In the genomic region with DNA sequence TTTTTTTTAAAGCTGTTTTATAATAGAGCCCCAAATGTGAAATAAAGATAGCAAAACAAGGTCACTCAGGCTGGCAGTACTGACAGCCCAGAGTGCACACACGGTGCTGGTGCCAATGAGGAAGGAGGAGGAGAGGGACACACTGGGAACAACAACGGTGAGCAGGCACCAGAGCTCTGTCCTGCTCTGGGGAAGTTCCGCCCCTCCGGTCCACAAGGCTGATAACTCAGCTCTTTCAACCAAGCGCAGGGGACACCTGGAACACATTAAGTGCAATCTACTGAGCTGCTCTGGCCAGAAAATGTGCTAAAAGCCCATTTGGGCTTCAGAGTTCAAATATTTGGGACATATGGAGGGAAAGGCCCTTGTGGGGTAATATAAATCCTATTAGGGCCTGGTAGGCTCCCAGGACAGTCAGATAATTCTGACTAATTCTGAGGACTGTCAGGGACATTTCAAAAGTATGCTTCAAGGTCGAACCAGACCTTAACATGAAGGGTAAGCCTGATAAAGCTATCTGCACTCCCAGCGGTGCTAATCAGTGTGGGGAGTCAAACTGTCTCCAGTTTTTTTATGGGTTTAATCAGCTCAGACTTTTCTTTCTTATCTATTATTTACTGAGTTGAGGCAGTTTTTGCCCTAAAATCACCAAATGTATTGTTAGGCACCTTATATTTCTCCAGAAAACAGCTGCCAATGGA, we compare ENCODE assay signal across 12 mouse cellular contexts. TPM values are rescaled to one million over a fixed set of nuclear protein-coding genes. Genes with fewer than 3 reads are reported as not detected.
DNase-seq lines count a peak whose midpoint lies in the region; ATAC-seq lines count a peak whose summit lies in the region.
"Had no signal": no experiment of that assay in that cellular context is flagged by ENCODE, and none has a peak within 500 bp of the region (broad histone marks: within the 10 kb centered on the region; RNA-seq: fewer than 3 reads in every experiment).

No protein-coding gene starts in this region.

- no peaks in the 10 kb centered on the region for H3K9me3 ChIP-seq in neural tube, embryonic 15.5 days (replicated peaks)
- H3K9me3 ChIP-seq in embryonic facial prominence, embryonic 10.5 days, result no peaks in the 10 kb centered on the region
- H3K9me3 ChIP-seq in limb, embryonic 13.5 days, result no peaks in the 10 kb centered on the region
- H3K9me3 ChIP-seq: midbrain, embryonic 12.5 days had no signal

- no peak overlapping the region for H3K4me3 ChIP-seq in neural tube, embryonic 15.5 days (replicated peaks)
- no peak overlapping the region for H3K4me3 ChIP-seq in embryonic facial prominence, embryonic 10.5 days
- no peak overlapping the region for H3K4me3 ChIP-seq in limb, embryonic 13.5 days
- H3K4me3 ChIP-seq: midbrain, embryonic 12.5 days had no signal

- H3K27ac ChIP-seq in neural tube, embryonic 15.5 days (replicated peaks), result no peak overlapping the region
- H3K27ac ChIP-seq in embryonic facial prominence, embryonic 10.5 days (replicated peaks), result peak overlapping the region; percentile 32; the same call in 1 of the 2 replicates
- H3K27ac ChIP-seq in limb, embryonic 13.5 days, result peak overlapping the region; percentile 34; the same call in 1 of the 2 replicates
- H3K27ac ChIP-seq: midbrain, embryonic 12.5 days had no signal

- peak; percentile 52 for DNase-seq in neural tube, embryonic 10.5 days (ENCODE audit: extremely low spot score, low spot score)
- DNase-seq in embryonic facial prominence, embryonic 10.5 days (ENCODE audit: low spot score), result peak; percentile 77
- DNase-seq in yolk sac, embryonic 10.5 days (ENCODE audit: low spot score), result peak; percentile 26
- no peak for DNase-seq in spleen, postnatal 36 days (ENCODE audit: low spot score in 2 of 2)
- DNase-seq in thymus, postnatal 4 days, result no peak
- DNase-seq: forebrain, postnatal 0 days; kidney, adult 8-10 months; right cerebral cortex, adult 18-20 months; thymus, postnatal 25 days had no signal

- no peak overlapping the region for H3K4me2 ChIP-seq in neural tube, embryonic 15.5 days
- H3K4me2 ChIP-seq in limb, embryonic 13.5 days (replicated peaks), result peak overlapping the region; percentile 25
- H3K4me2 ChIP-seq: midbrain, embryonic 12.5 days had no signal

- no peak overlapping the region for H3K9ac ChIP-seq in neural tube, embryonic 15.5 days (replicated peaks)
- H3K9ac ChIP-seq in limb, embryonic 13.5 days, result peak overlapping the region; percentile 39; the same call in 1 of the 2 replicates
- H3K9ac ChIP-seq: forebrain, postnatal 0 days; midbrain, embryonic 12.5 days had no signal

- no peaks in the 10 kb centered on the region for H3K4me1 ChIP-seq in neural tube, embryonic 15.5 days
- H3K4me1 ChIP-seq in embryonic facial prominence, embryonic 10.5 days, result peaks cover 25% of the 10 kb centered on the region
- peaks cover 16% of the 10 kb centered on the region for H3K4me1 ChIP-seq in limb, embryonic 13.5 days
- H3K4me1 ChIP-seq: midbrain, embryonic 12.5 days had no signal

- no peak for ATAC-seq in neural tube, embryonic 15.5 days (ENCODE audit: low FRiP score)
- ATAC-seq in limb, embryonic 13.5 days (ENCODE audit: low FRiP score, low read depth), result no peak
- ATAC-seq: forebrain, postnatal 0 days had no signal

- H3K27me3 ChIP-seq in neural tube, embryonic 15.5 days (replicated peaks), result no peaks in the 10 kb centered on the region
- peaks cover 13% of the 10 kb centered on the region; the same call in 1 of the 2 replicates for H3K27me3 ChIP-seq in embryonic facial prominence, embryonic 10.5 days (replicated peaks; ENCODE audit: low read depth, poor library complexity, severe bottlenecking)
- no peaks in the 10 kb centered on the region for H3K27me3 ChIP-seq in limb, embryonic 13.5 days

- no peaks in the 10 kb centered on the region for H3K36me3 ChIP-seq in neural tube, embryonic 15.5 days
- H3K36me3 ChIP-seq in embryonic facial prominence, embryonic 10.5 days (replicated peaks), result no peaks in the 10 kb centered on the region
- no peaks in the 10 kb centered on the region for H3K36me3 ChIP-seq in limb, embryonic 13.5 days
- H3K36me3 ChIP-seq: midbrain, embryonic 12.5 days had no signal

- 48% methylated on average over 7 of the region's 7 CpGs for whole genome bisulfite sequencing in neural tube, embryonic 15.5 days
- WGBS in embryonic facial prominence, embryonic 10.5 days, result 29% methylated on average over 7 of the region's 7 CpGs
- 10% methylated on average over 7 of the region's 7 CpGs for WGBS in limb, embryonic 13.5 days

RNA-seq across cellular contexts. Expression of gene Dnah2, which starts 38.0 kb away (rescaled TPM):
- polyA plus RNA-seq in neural tube, embryonic 15.5 days (2015; fragmentation: Nextera tagmentation; extraction: Ambion mirVana), result 3.1 and 3.5 TPM in 2 replicates
- 1.3 and 1.4 TPM in 2 replicates for polyA plus RNA-seq in embryonic facial prominence, embryonic 10.5 days (2016; fragmentation: Nextera tagmentation; extraction: Ambion mirVana)
- polyA plus RNA-seq in limb, embryonic 13.5 days (2015; fragmentation: Nextera tagmentation; extraction: Ambion mirVana), result 2.2 and 2.4 TPM in 2 replicates

RNA-seq across cellular contexts. Expression of gene Efnb3, which starts 49.1 kb away (rescaled TPM):
- 113 and 126 TPM in 2 replicates for polyA plus RNA-seq in neural tube, embryonic 15.5 days (2015; fragmentation: Nextera tagmentation; extraction: Ambion mirVana)
- polyA plus RNA-seq in embryonic facial prominence, embryonic 10.5 days (2016; fragmentation: Nextera tagmentation; extraction: Ambion mirVana), result 29.5 and 29.8 TPM in 2 replicates
- polyA plus RNA-seq in limb, embryonic 13.5 days (2015; fragmentation: Nextera tagmentation; extraction: Ambion mirVana), result 45.8 and 47.6 TPM in 2 replicates

Comparison
In these comparisons a context has a peak if more than half of its experiments do, and no peak if none do; other contexts are left out.
1. DNase-seq: peak in neural tube, embryonic 10.5 days (single experiment), embryonic facial prominence, embryonic 10.5 days (single experiment) and yolk sac, embryonic 10.5 days (single experiment); none in spleen, postnatal 36 days (0 of 2) and thymus, postnatal 4 days (single experiment).